Mouse (Mus musculus): Measurements from ENCODE around the gene Rab5c. TPM values are rescaled to one million over a fixed set of nuclear protein-coding genes. Genes with fewer than 3 reads are reported as not detected.

The Rab5c gene
- polyA plus RNA-seq (2015; fragmentation: Nextera tagmentation; extraction: Ambion mirVana): 18.8 and 20.5 TPM in 2 replicates

- Histone ChIP-seq H3K9me3 (replicated peaks) (no peaks in the 10 kb centered on the region), H3K9ac (peak within 1 kb of the TSS; percentile 99), H3K36me3 (peaks cover 20% of the 10 kb centered on the region), H3K4me1 (replicated peaks) (peaks cover 58% of the 10 kb centered on the region), H3K27me3 (no peaks in the 10 kb centered on the region), H3K4me3 (replicated peaks) (peak within 1 kb of the TSS; percentile 99), H3K27ac (peak within 1 kb of the TSS; percentile 97), H3K4me2 (peak within 1 kb of the TSS; percentile 98)
- under 1% methylated on average over 39 of the region's 39 CpGs for WGBS (ENCODE audit: insufficient replicate concordance)
- peak; percentile 100 for DNase-seq
- peak; percentile 95 for ATAC-seq (ENCODE audit: low read depth)
Measured at GRCm38 (mm10) chr11:100738066-100738604, at the start of gene Rab5c. TSS of gene Rab5c (minus strand) at chr11:100738215.

- peaks cover 97% of the 10 kb centered on the region for H3K36me3 ChIP-seq
- H3K4me1 ChIP-seq (replicated peaks): peaks cover 13% of the 10 kb centered on the region
- no peak for ATAC-seq (ENCODE audit: low read depth)
- H3K27ac ChIP-seq: no peak overlapping the region
- no peak for DNase-seq
- H3K4me3 ChIP-seq (replicated peaks): no peak overlapping the region
- H3K27me3 ChIP-seq: no peaks in the 10 kb centered on the region
- H3K4me2 ChIP-seq: no peak overlapping the region
- no peaks in the 10 kb centered on the region for H3K9me3 ChIP-seq (replicated peaks)
- WGBS (ENCODE audit: insufficient replicate concordance): 91% methylated on average over 2 of the region's 2 CpGs
- no peak overlapping the region for H3K9ac ChIP-seq
Measured at GRCm38 (mm10) chr11:100785774-100786173, 47.8 kb upstream of the Rab5c start.

GRCm38 (mm10) chr11:100784286-100784685 lies 46.3 kb upstream of the Rab5c start:
- H3K4me1 ChIP-seq (replicated peaks): peaks cover 13% of the 10 kb centered on the region
- no peak overlapping the region for H3K9ac ChIP-seq
- H3K27me3 ChIP-seq: no peaks in the 10 kb centered on the region
- H3K9me3 ChIP-seq (replicated peaks): no peaks in the 10 kb centered on the region
- H3K4me3 ChIP-seq (replicated peaks): no peak overlapping the region
- H3K36me3 ChIP-seq: peaks cover 95% of the 10 kb centered on the region
- no peak overlapping the region for H3K27ac ChIP-seq
- DNase-seq (no peak), ATAC-seq (ENCODE audit: low read depth) (no peak)
- no peak overlapping the region for H3K4me2 ChIP-seq
- WGBS (ENCODE audit: insufficient replicate concordance): 83% methylated on average over 8 of the region's 8 CpGs

- no peak overlapping the region for H3K27ac ChIP-seq
- H3K9ac ChIP-seq: no peak overlapping the region
- 81% methylated on average over 13 of the region's 13 CpGs for WGBS (ENCODE audit: insufficient replicate concordance)
- ATAC-seq (ENCODE audit: low read depth) (no peak), DNase-seq (no peak)
- no peaks in the 10 kb centered on the region for H3K27me3 ChIP-seq
- H3K9me3 ChIP-seq (replicated peaks): no peaks in the 10 kb centered on the region
- peaks cover 85% of the 10 kb centered on the region for H3K36me3 ChIP-seq
- H3K4me3 ChIP-seq (replicated peaks): no peak overlapping the region
- H3K4me1 ChIP-seq (replicated peaks): peaks cover 13% of the 10 kb centered on the region
- H3K4me2 ChIP-seq: no peak overlapping the region
Measured at GRCm38 (mm10) chr11:100782568-100782967, 44.6 kb upstream of the Rab5c start.

- H3K9ac ChIP-seq: no peak overlapping the region
- H3K27ac ChIP-seq: no peak overlapping the region
- ATAC-seq (ENCODE audit: low read depth): no peak
- no peaks in the 10 kb centered on the region for H3K9me3 ChIP-seq (replicated peaks)
- peaks cover 79% of the 10 kb centered on the region for H3K36me3 ChIP-seq
- peaks cover 13% of the 10 kb centered on the region for H3K4me1 ChIP-seq (replicated peaks)
- WGBS (ENCODE audit: insufficient replicate concordance): 82% methylated on average over 15 of the region's 15 CpGs
- H3K4me2 ChIP-seq: no peak overlapping the region
- no peaks in the 10 kb centered on the region for H3K27me3 ChIP-seq
- DNase-seq: no peak
- H3K4me3 ChIP-seq (replicated peaks): no peak overlapping the region
Measured at GRCm38 (mm10) chr11:100781763-100782475, 43.9 kb upstream of the Rab5c start.

GRCm38 (mm10) chr11:100780247-100780646 lies 42.2 kb upstream of the Rab5c start:
- peaks cover 63% of the 10 kb centered on the region for H3K36me3 ChIP-seq
- no peak overlapping the region for H3K9ac ChIP-seq
- H3K9me3 ChIP-seq (replicated peaks): no peaks in the 10 kb centered on the region
- 76% methylated on average over 8 of the region's 8 CpGs for WGBS (ENCODE audit: insufficient replicate concordance)
- H3K4me2 ChIP-seq: no peak overlapping the region
- ATAC-seq (ENCODE audit: low read depth): no peak
- H3K27me3 ChIP-seq: no peaks in the 10 kb centered on the region
- H3K4me3 ChIP-seq (replicated peaks): no peak overlapping the region
- H3K27ac ChIP-seq: no peak overlapping the region
- H3K4me1 ChIP-seq (replicated peaks): peaks cover 13% of the 10 kb centered on the region
- no peak for DNase-seq

GRCm38 (mm10) chr11:100778069-100778468 lies 40.1 kb upstream of the Rab5c start:
- Histone ChIP-seq H3K27ac (no peak overlapping the region), H3K9ac (no peak overlapping the region), H3K4me2 (no peak overlapping the region), H3K27me3 (no peaks in the 10 kb centered on the region), H3K4me3 (replicated peaks) (no peak overlapping the region), H3K4me1 (replicated peaks) (peaks cover 7% of the 10 kb centered on the region; the same call in 1 of the 2 replicates), H3K36me3 (peaks cover 42% of the 10 kb centered on the region), H3K9me3 (replicated peaks) (no peaks in the 10 kb centered on the region)
- DNase-seq (no peak), ATAC-seq (ENCODE audit: low read depth) (no peak)
- WGBS (ENCODE audit: insufficient replicate concordance): 45% methylated on average over 3 of the region's 3 CpGs

GRCm38 (mm10) chr11:100775921-100776320 lies 37.9 kb upstream of the Rab5c start:
- Histone ChIP-seq H3K4me1 (replicated peaks) (peaks cover 4% of the 10 kb centered on the region), H3K36me3 (peaks cover 22% of the 10 kb centered on the region), H3K9me3 (replicated peaks) (no peaks in the 10 kb centered on the region), H3K4me2 (no peak overlapping the region), H3K4me3 (replicated peaks) (no peak overlapping the region), H3K9ac (no peak overlapping the region), H3K27ac (no peak overlapping the region), H3K27me3 (no peaks in the 10 kb centered on the region)
- 74% methylated on average over 10 of the region's 10 CpGs for WGBS (ENCODE audit: insufficient replicate concordance)
- no peak for ATAC-seq (ENCODE audit: low read depth)
- no peak for DNase-seq

GRCm38 (mm10) chr11:100774261-100774660 lies 36.2 kb upstream of the Rab5c start:
- no peaks in the 10 kb centered on the region for H3K27me3 ChIP-seq
- peaks cover 7% of the 10 kb centered on the region for H3K36me3 ChIP-seq
- DNase-seq (no peak), ATAC-seq (ENCODE audit: low read depth) (no peak)
- peaks cover 15% of the 10 kb centered on the region for H3K4me1 ChIP-seq (replicated peaks)
- H3K9me3 ChIP-seq (replicated peaks): no peaks in the 10 kb centered on the region
- H3K4me3 ChIP-seq (replicated peaks): no peak overlapping the region
- H3K4me2 ChIP-seq: no peak overlapping the region
- H3K9ac ChIP-seq: no peak overlapping the region
- WGBS (ENCODE audit: insufficient replicate concordance): 63% methylated on average over 4 of the region's 4 CpGs
- no peak overlapping the region for H3K27ac ChIP-seq

- no peak within 1 kb of the TSS for H3K27ac ChIP-seq
- H3K9me3 ChIP-seq (replicated peaks): no peaks in the 10 kb centered on the region
- peaks cover 15% of the 10 kb centered on the region for H3K4me1 ChIP-seq (replicated peaks)
- H3K4me2 ChIP-seq: peak within 1 kb of the TSS; percentile 69
- peak; percentile 69 for DNase-seq
- ATAC-seq (ENCODE audit: low read depth): peak; percentile 66
- H3K36me3 ChIP-seq: no peaks in the 10 kb centered on the region
- WGBS (ENCODE audit: insufficient replicate concordance): 9% methylated on average over 17 of the region's 17 CpGs
- H3K27me3 ChIP-seq: no peaks in the 10 kb centered on the region
- peak within 1 kb of the TSS; percentile 63 for H3K4me3 ChIP-seq (replicated peaks)
- peak within 1 kb of the TSS; percentile 64 for H3K9ac ChIP-seq
Measured at GRCm38 (mm10) chr11:100770646-100771408, 32.8 kb upstream of the Rab5c start, which contains the start of gene Ghdc. TSS of gene Ghdc (minus strand) at chr11:100770957.

- Histone ChIP-seq H3K4me3 (replicated peaks) (peak overlapping the region; percentile 63), H3K9me3 (replicated peaks) (no peaks in the 10 kb centered on the region), H3K4me2 (peak overlapping the region; percentile 69), H3K27ac (no peak overlapping the region), H3K27me3 (no peaks in the 10 kb centered on the region), H3K4me1 (replicated peaks) (peaks cover 15% of the 10 kb centered on the region), H3K9ac (0 out of 2 replicates have a peak overlapping the region, but pooled peaks have one; percentile 64), H3K36me3 (no peaks in the 10 kb centered on the region)
- ATAC-seq (ENCODE audit: low read depth) (no peak), DNase-seq (no peak)
- WGBS (ENCODE audit: insufficient replicate concordance): 49% methylated on average over 6 of the region's 6 CpGs
Measured at GRCm38 (mm10) chr11:100769980-100770379, 32.0 kb upstream of the Rab5c start.
